Mouse (Mus musculus) fat pad, adult 2 months (tissue): ENCODE measurements around the gene Nfia.

Source experiments
- DNase-seq: peaks from one replicate; pipeline ENCODE4 v3.0.0-alpha.2; 2011; ENCODE audit warnings: low read depth, low spot score; ENCODE audit errors: extremely low read depth

The Nfia gene

GRCm38 (mm10) chr4:97900256-97900944, 127.9 kb downstream of the Nfia start:
- no peak for DNase-seq

GRCm38 (mm10) chr4:97905826-97906225, 133.3 kb downstream of the Nfia start:
- no peak for DNase-seq

GRCm38 (mm10) chr4:97908576-97909147, 136.1 kb downstream of the Nfia start:
- no peak for DNase-seq

GRCm38 (mm10) chr4:97910115-97910776, 137.7 kb downstream of the Nfia start:
- DNase-seq: no peak

- DNase-seq: peak; percentile 93
Observed at GRCm38 (mm10) chr4:97910777-97911580, 138.4 kb downstream of the Nfia start.

- no peak for DNase-seq
Observed at GRCm38 (mm10) chr4:97911755-97912154, 139.2 kb downstream of the Nfia start.

GRCm38 (mm10) chr4:97912155-97912554, 139.6 kb downstream of the Nfia start:
- no peak for DNase-seq

GRCm38 (mm10) chr4:97912560-97912959, 140.0 kb downstream of the Nfia start:
- DNase-seq: no peak

- no peak for DNase-seq
Observed at GRCm38 (mm10) chr4:97914348-97914747, 141.8 kb downstream of the Nfia start.

- DNase-seq: no peak
Observed at GRCm38 (mm10) chr4:97914761-97915160, 142.2 kb downstream of the Nfia start.

GRCm38 (mm10) chr4:97917568-97917967, 145.0 kb downstream of the Nfia start:
- DNase-seq: no peak

- no peak for DNase-seq
Observed at GRCm38 (mm10) chr4:97918675-97919074, 146.1 kb downstream of the Nfia start.

- no peak for DNase-seq
Observed at GRCm38 (mm10) chr4:97919773-97920172, 147.2 kb downstream of the Nfia start.

- no peak for DNase-seq
Observed at GRCm38 (mm10) chr4:97920287-97921079, 147.9 kb downstream of the Nfia start.

- no peak for DNase-seq
Observed at GRCm38 (mm10) chr4:97921682-97922081, 149.1 kb downstream of the Nfia start.

GRCm38 (mm10) chr4:97923248-97923647, 150.7 kb downstream of the Nfia start:
- no peak for DNase-seq

- DNase-seq: peak; percentile 91
Observed at GRCm38 (mm10) chr4:97923876-97924316, 151.4 kb downstream of the Nfia start.

GRCm38 (mm10) chr4:97924414-97924813, 151.9 kb downstream of the Nfia start:
- DNase-seq: no peak

- DNase-seq: no peak
Observed at GRCm38 (mm10) chr4:97924855-97925254, 152.3 kb downstream of the Nfia start.

GRCm38 (mm10) chr4:97925644-97926043, 153.1 kb downstream of the Nfia start:
- DNase-seq: no peak
